Mouse (Mus musculus): ENCODE data around the gene Ppp1r10.

The Ppp1r10 gene

GRCm38 (mm10) chr17:35903343-35903991 is 12.8 kb upstream of the Ppp1r10 start:
- DNase-seq (ENCODE audit: low spot score in 2 of 2): no peak

DNA sequence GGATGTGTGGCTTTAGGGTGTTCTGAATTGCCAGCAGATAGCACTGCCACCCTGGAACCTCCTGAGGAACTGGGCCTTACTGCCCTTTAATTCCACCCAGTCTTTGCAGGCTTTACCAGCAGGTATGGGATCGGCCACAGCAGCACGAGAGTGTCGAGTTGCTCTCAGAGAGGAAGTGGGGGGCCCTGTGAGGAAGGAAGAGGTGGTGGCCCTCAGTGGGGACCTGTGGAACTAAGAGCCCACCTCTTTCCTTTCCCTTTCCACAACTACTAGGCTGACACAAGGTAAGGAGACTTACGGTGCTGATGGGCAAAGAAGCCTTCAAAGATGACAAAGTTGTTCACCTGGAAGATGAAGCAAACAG is 12.3 kb upstream of the Ppp1r10 start:
- no peak for DNase-seq (ENCODE audit: low spot score in 2 of 2)

DNA sequence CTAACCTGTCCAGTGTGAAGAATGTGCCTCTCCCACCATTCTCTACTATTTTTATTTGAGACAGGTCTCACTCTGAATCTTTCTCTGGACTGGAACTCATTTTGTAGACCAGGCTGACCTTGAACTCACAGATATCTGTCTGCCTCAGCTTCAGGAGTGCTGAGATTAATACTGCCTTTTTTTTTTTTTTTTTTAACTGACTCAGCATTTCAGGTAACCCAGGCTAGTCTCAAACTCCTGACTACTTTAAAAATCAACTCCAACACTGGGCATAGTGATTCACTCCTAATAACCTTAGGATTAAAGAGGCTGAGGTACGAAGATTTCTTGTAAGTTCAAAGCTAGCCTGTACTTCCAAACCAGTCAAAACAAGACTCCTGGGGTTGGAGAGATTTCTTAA is 10.6 kb upstream of the Ppp1r10 start:
- DNase-seq (ENCODE audit: low spot score in 2 of 2): no peak

DNA sequence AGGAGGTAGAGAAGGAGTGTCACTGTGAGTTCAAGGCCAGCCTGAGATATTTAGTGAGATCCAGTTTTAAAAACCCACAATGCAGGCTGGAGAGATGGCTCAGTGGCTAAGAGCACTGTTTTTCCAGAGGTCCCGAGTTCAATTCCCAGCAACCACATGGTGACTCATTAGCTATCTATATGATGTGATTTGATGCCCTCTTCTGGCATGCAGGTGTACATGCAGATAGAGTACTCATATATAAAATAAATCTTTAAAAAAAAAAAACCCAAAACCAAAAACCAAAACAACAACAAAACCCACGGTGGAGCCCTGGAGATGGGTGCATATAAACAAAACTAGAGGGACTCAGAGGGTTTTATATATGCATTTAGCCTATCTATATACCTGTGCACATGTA is 8.6 kb upstream of the Ppp1r10 start:
- DNase-seq (ENCODE audit: low spot score in 2 of 2): no peak

DNA sequence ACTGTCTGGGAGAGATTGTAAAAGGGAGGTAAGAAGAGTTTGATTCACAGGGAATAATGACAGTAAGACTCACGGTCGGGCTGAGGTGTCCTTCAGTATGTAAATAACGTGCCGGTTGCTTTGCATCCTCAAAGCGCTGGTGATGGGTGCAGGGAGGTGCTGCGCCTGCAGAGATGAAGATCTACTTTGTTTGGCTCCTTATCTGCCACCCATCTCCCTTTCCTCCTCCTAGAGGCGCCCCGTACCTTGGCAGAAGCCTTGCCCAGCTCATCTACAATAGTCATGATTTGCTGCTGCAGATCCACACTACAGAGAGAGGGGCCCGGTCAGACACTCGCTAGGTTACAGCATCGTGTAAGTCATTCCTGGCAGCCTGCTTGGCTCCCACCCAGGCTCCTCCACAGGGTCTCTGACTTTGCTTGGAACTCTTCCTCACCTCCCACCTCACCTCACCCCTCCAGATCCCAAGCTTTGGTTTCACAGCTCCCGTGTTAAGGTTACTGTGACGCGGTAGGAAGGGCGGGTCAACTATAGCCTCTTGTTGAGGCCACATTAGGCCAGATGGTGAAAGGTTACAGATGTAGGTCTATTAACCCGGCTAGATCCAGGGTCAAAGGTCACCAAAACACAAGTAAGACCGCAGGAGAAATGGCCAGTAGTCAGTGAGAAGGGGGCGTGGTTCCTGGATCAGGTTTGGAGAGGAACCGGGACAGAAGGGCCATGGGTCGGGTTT is 6.9 kb upstream of the Ppp1r10 start:
- DNase-seq (ENCODE audit: low spot score in 2 of 2): no peak

GRCm38 (mm10) chr17:35909919-35910369 is 6.3 kb upstream of the Ppp1r10 start, which contains the start of gene Atat1:
Gene Atat1, minus strand, starts transcription at chr17:35910075.
- DNase-seq (ENCODE audit: low spot score in 2 of 2): peak; percentile 94 to 96

- no peak for DNase-seq (ENCODE audit: low spot score in 2 of 2)
Measured at GRCm38 (mm10) chr17:35914975-35915374, 1.3 kb upstream of the Ppp1r10 start.

GRCm38 (mm10) chr17:35915538-35916296 is 517 bp upstream of the Ppp1r10 start:
- peak in 1 of 2 experiments; percentile 39 for DNase-seq (ENCODE audit: low spot score in 2 of 2)

GRCm38 (mm10) chr17:35917143-35917462 is 869 bp downstream of the Ppp1r10 start:
- peak in 1 of 2 experiments; percentile 32 for DNase-seq (ENCODE audit: low spot score in 2 of 2)

GRCm38 (mm10) chr17:35917463-35918251 is 1.4 kb downstream of the Ppp1r10 start:
- peak in 1 of 2 experiments; percentile 33 for DNase-seq (ENCODE audit: low spot score in 2 of 2)

DNA sequence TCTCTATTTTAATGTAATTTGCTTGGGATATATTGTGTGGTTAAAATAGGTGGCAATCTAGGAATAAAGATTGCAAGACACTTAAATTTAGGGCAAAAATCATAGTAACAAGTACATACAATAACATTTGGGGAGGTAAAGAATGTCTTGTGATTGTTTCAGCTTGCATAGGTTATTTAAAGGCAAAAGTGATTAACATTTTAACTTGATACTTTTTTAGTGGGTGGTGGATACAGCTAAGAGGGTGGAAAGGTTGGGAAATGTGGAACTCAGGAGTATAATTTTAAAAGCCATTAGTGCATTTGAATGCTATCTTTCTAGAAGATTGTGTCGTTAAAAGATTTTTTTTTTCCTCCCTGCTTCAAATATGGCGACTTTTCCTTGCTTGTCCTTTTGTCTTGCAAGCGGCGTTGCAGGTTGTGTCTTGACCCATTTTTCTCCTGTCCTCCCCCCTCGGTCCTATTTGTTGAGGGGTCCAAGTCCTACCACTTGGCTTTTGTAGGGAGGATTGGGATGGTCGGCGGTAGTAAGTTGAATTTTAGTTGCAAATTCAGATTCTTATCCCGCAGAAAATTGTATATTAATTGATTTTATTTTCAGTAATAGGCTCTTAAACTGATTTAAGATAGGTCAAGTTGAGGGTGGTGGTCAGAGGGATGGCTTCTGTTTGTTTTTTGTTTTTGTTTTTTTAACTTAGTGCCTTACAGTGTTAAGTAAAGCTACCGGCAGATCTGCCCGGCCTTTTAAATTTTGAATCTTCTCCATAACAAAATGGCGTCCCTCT is 2.2 kb downstream of the Ppp1r10 start:
- peak in 1 of 2 experiments; percentile 33 for DNase-seq (ENCODE audit: low spot score in 2 of 2)

GRCm38 (mm10) chr17:35919060-35919715 is 3.0 kb downstream of the Ppp1r10 start:
- DNase-seq (ENCODE audit: low spot score in 2 of 2): peak; percentile 88 to 95

- no peak for DNase-seq (ENCODE audit: low spot score in 2 of 2)
Measured at GRCm38 (mm10) chr17:35919864-35920301, 3.6 kb downstream of the Ppp1r10 start.

DNA sequence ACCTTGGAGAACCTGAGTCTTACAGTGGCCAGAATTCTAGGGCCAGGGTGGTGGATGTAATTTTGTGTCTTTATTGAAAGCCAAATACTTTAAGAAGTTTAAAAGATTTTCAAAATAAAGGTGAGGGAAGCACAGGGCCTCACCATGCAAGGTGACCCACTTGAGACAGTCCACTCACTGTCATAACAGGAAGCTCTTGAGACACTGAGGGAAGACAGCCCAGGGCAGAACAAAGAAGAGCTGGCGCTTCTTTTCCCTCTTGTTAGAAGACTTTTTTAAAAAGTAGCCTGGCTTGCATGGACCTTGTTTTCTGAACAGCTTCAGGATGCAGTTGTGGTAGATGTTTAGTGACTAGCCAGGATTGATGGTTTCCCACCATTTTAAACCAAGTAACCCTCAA is 4.2 kb downstream of the Ppp1r10 start:
- no peak for DNase-seq (ENCODE audit: low spot score in 2 of 2)

DNA sequence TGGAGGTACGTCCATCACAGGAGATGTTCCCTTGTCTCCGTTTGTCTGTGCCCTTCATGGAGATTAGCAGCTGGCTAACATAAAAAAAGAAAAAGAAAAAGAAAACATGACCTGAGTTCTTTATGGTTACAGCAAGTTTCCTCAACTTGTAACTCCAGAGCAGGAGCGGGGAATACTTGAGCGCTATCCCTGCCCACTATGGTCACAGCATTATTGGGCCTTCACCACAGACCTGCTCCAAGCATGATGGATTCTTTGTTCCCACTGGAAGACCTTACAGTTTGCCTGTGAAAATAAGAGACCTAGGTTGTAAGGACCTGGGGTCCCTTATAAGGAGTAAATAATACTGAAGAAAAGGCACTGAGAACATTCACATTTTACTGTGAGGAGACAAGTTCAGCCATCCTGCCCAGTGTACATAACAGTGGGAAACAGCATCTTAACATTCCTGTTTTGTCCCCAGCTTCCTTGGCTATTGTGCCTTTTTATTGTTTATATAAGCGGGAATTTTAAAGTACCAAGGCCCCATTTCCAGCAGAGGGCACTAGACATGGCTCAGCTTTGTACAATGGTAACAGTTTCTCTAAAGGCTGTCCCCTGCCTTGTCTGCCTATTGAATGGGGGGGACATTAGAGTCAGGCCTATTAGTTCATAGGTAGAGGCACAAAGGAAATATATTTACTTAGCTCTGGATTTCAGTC is 4.8 kb downstream of the Ppp1r10 start:
- DNase-seq (ENCODE audit: low spot score in 2 of 2): no peak

DNA sequence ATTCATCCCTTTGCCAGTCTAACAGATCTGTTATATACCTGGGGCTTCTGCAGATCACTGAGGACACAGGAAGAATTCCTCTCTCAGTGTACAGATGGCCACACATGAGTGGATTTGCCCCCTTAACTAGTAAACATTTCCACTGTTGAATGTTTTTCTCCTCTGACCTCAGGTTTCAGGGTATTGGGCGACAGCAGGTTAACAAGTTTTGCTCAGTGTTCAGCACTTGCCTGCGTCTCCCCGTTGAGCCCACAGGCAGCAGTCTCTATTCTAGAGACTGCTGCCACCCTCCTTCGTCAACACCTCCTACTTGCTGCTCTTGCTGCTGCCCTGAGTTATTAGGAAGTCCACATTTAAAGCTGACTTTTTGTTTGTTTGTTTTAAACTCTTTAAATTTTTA is 5.5 kb downstream of the Ppp1r10 start:
- no peak for DNase-seq (ENCODE audit: low spot score in 2 of 2)

- no peak for DNase-seq (ENCODE audit: low spot score in 2 of 2)
Measured at GRCm38 (mm10) chr17:35922566-35922965, 6.3 kb downstream of the Ppp1r10 start.

- DNase-seq (ENCODE audit: low spot score in 2 of 2): no peak
Measured at GRCm38 (mm10) chr17:35923281-35923680, 7.0 kb downstream of the Ppp1r10 start.

DNA sequence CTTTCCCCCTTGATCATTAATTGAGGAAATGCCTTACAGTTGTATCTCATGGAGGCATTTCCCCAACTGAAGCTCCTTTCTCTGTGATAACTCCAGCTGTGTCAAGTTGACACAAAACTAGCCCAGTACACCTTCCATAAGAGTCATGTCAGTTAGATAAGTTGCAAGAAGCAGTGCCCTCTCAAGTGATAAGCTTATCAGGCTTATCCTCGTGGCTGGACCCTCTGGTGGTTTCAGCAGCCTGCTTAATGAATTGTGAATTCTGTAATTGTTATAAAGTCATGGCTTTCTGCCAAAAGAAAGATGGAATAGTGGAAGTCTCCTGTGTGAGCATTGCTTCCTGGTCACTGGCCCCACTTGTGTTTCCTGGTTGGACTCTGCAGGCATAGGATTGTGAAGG is 11.2 kb downstream of the Ppp1r10 start:
- no peak for DNase-seq (ENCODE audit: low spot score in 2 of 2)

GRCm38 (mm10) chr17:35929534-35929933 is 13.3 kb downstream of the Ppp1r10 start:
- no peak for DNase-seq (ENCODE audit: low spot score in 2 of 2)
